Mouse (Mus musculus): ENCODE measurements at regions not wholly inside any gene's neighbourhood (a gene's known extent, or its start where the extent isn't known, plus 50 kb on each side); places are given as distances from the start of the nearest gene placed in this dataset.
A peak's percentile ranks its signal among the peaks of the same experiment; 100 is the strongest.

- no peak for ATAC-seq (replicated peaks; ENCODE audit: poor library complexity, severe bottlenecking)
Measured at GRCm38 (mm10) chr2:10978772-10979171, 193.1 kb upstream of the Prkcq start.

- ATAC-seq (replicated peaks; ENCODE audit: poor library complexity, severe bottlenecking) = no peak
Measured at GRCm38 (mm10) chr2:10986101-10986500, 185.8 kb upstream of the Prkcq start.

- no peak for ATAC-seq (replicated peaks; ENCODE audit: poor library complexity, severe bottlenecking)
Measured at GRCm38 (mm10) chr2:10990043-10990728, 181.7 kb upstream of the Prkcq start.

GRCm38 (mm10) chr2:10998798-10999197 lies 173.1 kb upstream of the Prkcq start:
- ATAC-seq (replicated peaks; ENCODE audit: poor library complexity, severe bottlenecking) = no peak

GRCm38 (mm10) chr2:10999217-10999618 lies 172.7 kb upstream of the Prkcq start:
- ATAC-seq (replicated peaks; ENCODE audit: poor library complexity, severe bottlenecking) = peak; percentile 75

GRCm38 (mm10) chr2:11005806-11006205 lies 166.1 kb upstream of the Prkcq start:
- ATAC-seq (replicated peaks; ENCODE audit: poor library complexity, severe bottlenecking) = peak; percentile 50

- ATAC-seq (replicated peaks; ENCODE audit: poor library complexity, severe bottlenecking) = no peak
Measured at GRCm38 (mm10) chr2:11011041-11011962, 160.6 kb upstream of the Prkcq start.

- no peak for ATAC-seq (replicated peaks; ENCODE audit: poor library complexity, severe bottlenecking)
Measured at GRCm38 (mm10) chr2:11012312-11012860, 159.5 kb upstream of the Prkcq start.

- no peak for ATAC-seq (replicated peaks; ENCODE audit: poor library complexity, severe bottlenecking)
Measured at GRCm38 (mm10) chr2:11013154-11013553, 158.8 kb upstream of the Prkcq start.

- ATAC-seq (replicated peaks; ENCODE audit: poor library complexity, severe bottlenecking) = no peak
Measured at GRCm38 (mm10) chr2:11016446-11016845, 155.5 kb upstream of the Prkcq start.

- no peak for ATAC-seq (replicated peaks; ENCODE audit: poor library complexity, severe bottlenecking)
Measured at GRCm38 (mm10) chr2:11032891-11033290, 139.0 kb upstream of the Prkcq start.

- no peak for ATAC-seq (replicated peaks; ENCODE audit: poor library complexity, severe bottlenecking)
Measured at GRCm38 (mm10) chr2:11034178-11034577, 137.7 kb upstream of the Prkcq start.

GRCm38 (mm10) chr2:11037343-11037742 lies 134.6 kb upstream of the Prkcq start:
- ATAC-seq (replicated peaks; ENCODE audit: poor library complexity, severe bottlenecking) = no peak

GRCm38 (mm10) chr2:11038440-11038839 lies 133.5 kb upstream of the Prkcq start:
- ATAC-seq (replicated peaks; ENCODE audit: poor library complexity, severe bottlenecking) = no peak

GRCm38 (mm10) chr2:11040005-11040404 lies 131.9 kb upstream of the Prkcq start:
- ATAC-seq (replicated peaks; ENCODE audit: poor library complexity, severe bottlenecking) = no peak

GRCm38 (mm10) chr2:11044727-11045274 lies 127.1 kb upstream of the Prkcq start:
- no peak for ATAC-seq (replicated peaks; ENCODE audit: poor library complexity, severe bottlenecking)

- ATAC-seq (replicated peaks; ENCODE audit: poor library complexity, severe bottlenecking) = no peak
Measured at GRCm38 (mm10) chr2:11051621-11052020, 120.3 kb upstream of the Prkcq start.

GRCm38 (mm10) chr2:11059731-11060425 lies 112.0 kb upstream of the Prkcq start:
- peak; percentile 76 for ATAC-seq (replicated peaks; ENCODE audit: poor library complexity, severe bottlenecking)

GRCm38 (mm10) chr2:11067384-11067783 lies 104.5 kb upstream of the Prkcq start:
- no peak for ATAC-seq (replicated peaks; ENCODE audit: poor library complexity, severe bottlenecking)

- no peak for ATAC-seq (replicated peaks; ENCODE audit: poor library complexity, severe bottlenecking)
Measured at GRCm38 (mm10) chr2:11083536-11083935, 88.4 kb upstream of the Prkcq start.
